Mouse (Mus musculus): ENCODE results near the gene Rab1a. TPM values are rescaled to one million over a fixed set of nuclear protein-coding genes. Genes with fewer than 3 reads are reported as not detected.

The Rab1a gene
- polyA plus RNA-seq, 1 experiment, result 96.8 TPM

- Histone ChIP-seq H3K36me3 (ENCODE audit: control insufficient read depth, insufficient read depth) (peaks cover 99% of the 10 kb centered on the region), H3K79me3 (ENCODE audit: low read depth) (peaks cover 9% of the 10 kb centered on the region), H3ac (ENCODE audit: control insufficient read depth, insufficient read length, low read depth) (no peak overlapping the region), H3K27me3 (ENCODE audit: control insufficient read depth, insufficient read depth, insufficient read length) (no peaks in the 10 kb centered on the region), H3K4me3 (ENCODE audit: insufficient read depth, poor library complexity, severe bottlenecking) (no peak overlapping the region), H3K79me2 (ENCODE audit: control insufficient read depth, insufficient read depth) (peaks cover 30% of the 10 kb centered on the region)
- TF ChIP-seq MYOG (IDR thresholded peaks at IDR 0.05; ENCODE audit: control insufficient read depth, extremely low read depth, insufficient read length) (no peak), FOSL1 (IDR thresholded peaks at IDR 0.05; ENCODE audit: insufficient read depth, low read length, poor library complexity, severe bottlenecking) (no peak), MAX (IDR thresholded peaks at IDR 0.05) (no peak), USF1 (IDR thresholded peaks at IDR 0.05; ENCODE audit: low read depth) (no peak), CTCF (IDR thresholded peaks at IDR 0.05; ENCODE audit: control insufficient read depth, insufficient read depth, insufficient read length) (no peak), MYOD1 (IDR thresholded peaks at IDR 0.05; ENCODE audit: control insufficient read depth, insufficient read length, low read depth) (no peak), CEBPB (IDR thresholded peaks at IDR 0.05; ENCODE audit: low read depth) (no peak)
Observed at GRCm38 (mm10) chr11:20232016-20232755, 31.0 kb downstream of the Rab1a start.

- TF ChIP-seq CEBPB (IDR thresholded peaks at IDR 0.05; ENCODE audit: low read depth) (no peak), MYOG (IDR thresholded peaks at IDR 0.05; ENCODE audit: control insufficient read depth, extremely low read depth, insufficient read length) (no peak), USF1 (IDR thresholded peaks at IDR 0.05; ENCODE audit: low read depth) (no peak), MAX (IDR thresholded peaks at IDR 0.05) (no peak), CTCF (IDR thresholded peaks at IDR 0.05; ENCODE audit: control insufficient read depth, insufficient read depth, insufficient read length) (no peak), MYOD1 (IDR thresholded peaks at IDR 0.05; ENCODE audit: control insufficient read depth, insufficient read length, low read depth) (no peak), FOSL1 (IDR thresholded peaks at IDR 0.05; ENCODE audit: insufficient read depth, low read length, poor library complexity, severe bottlenecking) (no peak)
Observed at GRCm38 (mm10) chr11:20234233-20234632, 33.0 kb downstream of the Rab1a start.

GRCm38 (mm10) chr11:20237018-20237417 is 35.8 kb downstream of the Rab1a start:
- Histone ChIP-seq H3K27me3 (ENCODE audit: control insufficient read depth, insufficient read depth, insufficient read length) (no peaks in the 10 kb centered on the region), H3K79me3 (ENCODE audit: low read depth) (peaks cover 3% of the 10 kb centered on the region), H3K36me3 (ENCODE audit: control insufficient read depth, insufficient read depth) (peaks cover 98% of the 10 kb centered on the region), H3ac (ENCODE audit: control insufficient read depth, insufficient read length, low read depth) (no peak overlapping the region), H3K79me2 (ENCODE audit: control insufficient read depth, insufficient read depth) (peaks cover 16% of the 10 kb centered on the region), H3K4me3 (ENCODE audit: insufficient read depth, poor library complexity, severe bottlenecking) (no peak overlapping the region)
- TF ChIP-seq FOSL1 (IDR thresholded peaks at IDR 0.05; ENCODE audit: insufficient read depth, low read length, poor library complexity, severe bottlenecking), result no peak
- TF ChIP-seq MYOG (IDR thresholded peaks at IDR 0.05; ENCODE audit: control insufficient read depth, extremely low read depth, insufficient read length), result no peak
- TF ChIP-seq CEBPB (IDR thresholded peaks at IDR 0.05; ENCODE audit: low read depth), result no peak
- no peak for TF ChIP-seq MYOD1 (IDR thresholded peaks at IDR 0.05; ENCODE audit: control insufficient read depth, insufficient read length, low read depth)
- TF ChIP-seq USF1 (IDR thresholded peaks at IDR 0.05; ENCODE audit: low read depth), result no peak
- no peak for TF ChIP-seq MAX (IDR thresholded peaks at IDR 0.05)
- TF ChIP-seq CTCF (IDR thresholded peaks at IDR 0.05; ENCODE audit: control insufficient read depth, insufficient read depth, insufficient read length), result no peak

More at GRCm38 (mm10) chr11:20234233-20234632, 33.0 kb downstream of the Rab1a start:
- Histone ChIP-seq H3K4me3 (ENCODE audit: insufficient read depth, poor library complexity, severe bottlenecking) (no peak overlapping the region), H3K79me2 (ENCODE audit: control insufficient read depth, insufficient read depth) (peaks cover 22% of the 10 kb centered on the region), H3K36me3 (ENCODE audit: control insufficient read depth, insufficient read depth) (peaks cover 99% of the 10 kb centered on the region), H3K79me3 (ENCODE audit: low read depth) (peaks cover 7% of the 10 kb centered on the region), H3K27me3 (ENCODE audit: control insufficient read depth, insufficient read depth, insufficient read length) (no peaks in the 10 kb centered on the region), H3ac (ENCODE audit: control insufficient read depth, insufficient read length, low read depth) (no peak overlapping the region)

- H3K36me3 ChIP-seq (ENCODE audit: control insufficient read depth, insufficient read depth), result peaks cover 90% of the 10 kb centered on the region
- H3K79me2 ChIP-seq (ENCODE audit: control insufficient read depth, insufficient read depth), result peaks cover 16% of the 10 kb centered on the region
- no peak overlapping the region for H3K4me3 ChIP-seq (ENCODE audit: insufficient read depth, poor library complexity, severe bottlenecking)
- TF ChIP-seq CTCF (IDR thresholded peaks at IDR 0.05; ENCODE audit: control insufficient read depth, insufficient read depth, insufficient read length) (no peak), MAX (IDR thresholded peaks at IDR 0.05) (no peak), MYOG (IDR thresholded peaks at IDR 0.05; ENCODE audit: control insufficient read depth, extremely low read depth, insufficient read length) (no peak), USF1 (IDR thresholded peaks at IDR 0.05; ENCODE audit: low read depth) (no peak), CEBPB (IDR thresholded peaks at IDR 0.05; ENCODE audit: low read depth) (no peak), MYOD1 (IDR thresholded peaks at IDR 0.05; ENCODE audit: control insufficient read depth, insufficient read length, low read depth) (no peak), FOSL1 (IDR thresholded peaks at IDR 0.05; ENCODE audit: insufficient read depth, low read length, poor library complexity, severe bottlenecking) (no peak)
- no peaks in the 10 kb centered on the region for H3K27me3 ChIP-seq (ENCODE audit: control insufficient read depth, insufficient read depth, insufficient read length)
- H3K79me3 ChIP-seq (ENCODE audit: low read depth), result peaks cover 5% of the 10 kb centered on the region
- no peak overlapping the region for H3ac ChIP-seq (ENCODE audit: control insufficient read depth, insufficient read length, low read depth)
Observed at GRCm38 (mm10) chr11:20237976-20238375, 36.7 kb downstream of the Rab1a start.

- peaks cover 14% of the 10 kb centered on the region for H3K79me3 ChIP-seq (ENCODE audit: low read depth)
- H3K79me2 ChIP-seq (ENCODE audit: control insufficient read depth, insufficient read depth), result peaks cover 30% of the 10 kb centered on the region
- peaks cover 80% of the 10 kb centered on the region for H3K36me3 ChIP-seq (ENCODE audit: control insufficient read depth, insufficient read depth)
- H3ac ChIP-seq (ENCODE audit: control insufficient read depth, insufficient read length, low read depth), result no peak overlapping the region
- TF ChIP-seq FOSL1 (IDR thresholded peaks at IDR 0.05; ENCODE audit: insufficient read depth, low read length, poor library complexity, severe bottlenecking) (no peak), CEBPB (IDR thresholded peaks at IDR 0.05; ENCODE audit: low read depth) (no peak), MAX (IDR thresholded peaks at IDR 0.05) (no peak), CTCF (IDR thresholded peaks at IDR 0.05; ENCODE audit: control insufficient read depth, insufficient read depth, insufficient read length) (no peak), MYOG (IDR thresholded peaks at IDR 0.05; ENCODE audit: control insufficient read depth, extremely low read depth, insufficient read length) (no peak), USF1 (IDR thresholded peaks at IDR 0.05; ENCODE audit: low read depth) (no peak), MYOD1 (IDR thresholded peaks at IDR 0.05; ENCODE audit: control insufficient read depth, insufficient read length, low read depth) (no peak)
- no peaks in the 10 kb centered on the region for H3K27me3 ChIP-seq (ENCODE audit: control insufficient read depth, insufficient read depth, insufficient read length)
- H3K4me3 ChIP-seq (ENCODE audit: insufficient read depth, poor library complexity, severe bottlenecking), result no peak overlapping the region
Observed at GRCm38 (mm10) chr11:20239279-20239861, 38.1 kb downstream of the Rab1a start.
